Mouse (Mus musculus) kidney, adult 2 months (tissue): ENCODE measurements around the gene Sept4.

Experiments used
- CTCF ChIP-seq: fragments of 200-500 bp; conservative IDR thresholded peaks from 2 replicates; pipeline ENCODE4 v1.5.1; 2011; ENCODE audit warnings: low read depth, mild to moderate bottlenecking, control low read depth, low read length, moderate library complexity, mixed read lengths; ENCODE audit not compliant: insufficient read depth, insufficient read length
- POLR2A ChIP-seq: fragments of 200-500 bp; IDR thresholded peaks from one replicate; pipeline ENCODE4 v1.6.1; 2011; ENCODE audit warnings: low read depth, low read length, control low read depth

- TF ChIP-seq CTCF (no peak), POLR2A (no peak)
These were observed 40.6 kb downstream of the Sept4 start for GRCm38 (mm10) chr11:87609264-87609663.
